Mouse (Mus musculus): Measurements from ENCODE around the gene Camkv. TPM values are rescaled to one million over a fixed set of nuclear protein-coding genes. Genes with fewer than 3 reads are reported as not detected.

Gene Camkv
- polyA plus RNA-seq, 1 experiment from 2014 or later, result 2.6 TPM

DNA sequence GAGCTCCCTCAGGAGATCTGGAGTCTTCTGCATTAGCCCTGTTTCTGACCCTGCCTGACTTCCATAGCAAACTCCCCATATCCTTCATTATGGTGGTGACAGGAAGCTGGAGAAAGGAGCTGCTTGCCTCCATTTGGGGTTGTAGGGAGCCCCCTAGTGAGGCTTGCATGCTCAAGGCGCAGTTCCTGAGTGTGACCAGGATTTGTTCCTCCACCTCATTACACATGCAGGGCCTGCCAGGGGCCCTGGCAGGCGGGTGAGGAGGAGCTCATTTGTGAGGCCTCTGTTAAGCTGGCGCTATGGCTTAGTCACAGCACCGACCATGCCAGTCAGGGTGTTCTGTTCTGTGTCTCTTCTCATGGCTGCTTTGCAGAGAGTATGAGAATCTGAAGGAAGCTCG lies 26.4 kb downstream of the Camkv start:
- ATAC-seq (ENCODE audit: low read depth), result 0 out of 2 replicates have a peak, but pooled peaks have one; percentile 27
- no peaks in the 10 kb centered on the region for H3K27me3 ChIP-seq (replicated peaks; ENCODE audit: control insufficient read depth, insufficient read depth, low read length)
- H3K36me3 ChIP-seq (ENCODE audit: control insufficient read depth, insufficient read depth, low read length), result peaks cover 40% of the 10 kb centered on the region
- peak; percentile 67 for DNase-seq (ENCODE audit: low spot score)
- H3K9me3 ChIP-seq (ENCODE audit: control insufficient read depth, low read length), result no peaks in the 10 kb centered on the region
- H3K9ac ChIP-seq (ENCODE audit: low read depth, low read length), result no peak overlapping the region
- no peaks in the 10 kb centered on the region for H3K4me1 ChIP-seq (ENCODE audit: control insufficient read depth, insufficient read depth, low read length)
- no peak overlapping the region for H3K27ac ChIP-seq (replicated peaks; ENCODE audit: low read depth, low read length)
- WGBS, result 60% methylated on average over 5 of the region's 5 CpGs
- H3K4me3 ChIP-seq (ENCODE audit: low read depth, low read length), result no peak overlapping the region
- no peak overlapping the region for H3K4me2 ChIP-seq (ENCODE audit: low read depth, low read length)

DNA sequence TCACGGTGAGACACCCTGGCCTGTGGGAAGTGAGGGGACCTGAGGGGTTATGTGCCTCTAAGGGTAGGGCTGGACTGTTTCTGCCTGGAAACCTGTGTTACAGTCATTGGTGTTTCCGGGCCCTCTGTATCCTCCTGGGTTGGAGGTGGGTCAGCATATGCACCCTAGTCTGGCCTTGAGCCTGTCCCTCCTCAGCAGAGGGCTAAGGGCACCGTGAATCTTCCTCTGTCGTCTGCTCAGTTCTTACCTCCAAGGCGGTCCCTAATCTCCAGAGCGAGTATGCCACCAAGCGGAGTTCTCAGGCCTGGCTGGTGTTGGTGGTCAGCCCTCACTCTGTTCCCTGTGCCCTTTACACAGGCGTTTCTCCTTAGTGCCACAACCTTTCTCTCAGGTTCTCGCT lies 27.4 kb downstream of the Camkv start:
- DNase-seq (ENCODE audit: low spot score) (no peak), ATAC-seq (ENCODE audit: low read depth) (no peak)
- no peak overlapping the region for H3K4me3 ChIP-seq (ENCODE audit: low read depth, low read length)
- H3K27me3 ChIP-seq (replicated peaks; ENCODE audit: control insufficient read depth, insufficient read depth, low read length), result no peaks in the 10 kb centered on the region
- 95% methylated on average over 9 of the region's 9 CpGs for WGBS
- no peaks in the 10 kb centered on the region for H3K9me3 ChIP-seq (ENCODE audit: control insufficient read depth, low read length)
- no peaks in the 10 kb centered on the region for H3K4me1 ChIP-seq (ENCODE audit: control insufficient read depth, insufficient read depth, low read length)
- peaks cover 29% of the 10 kb centered on the region for H3K36me3 ChIP-seq (ENCODE audit: control insufficient read depth, insufficient read depth, low read length)
- no peak overlapping the region for H3K4me2 ChIP-seq (ENCODE audit: low read depth, low read length)
- no peak overlapping the region for H3K27ac ChIP-seq (replicated peaks; ENCODE audit: low read depth, low read length)
- H3K9ac ChIP-seq (ENCODE audit: low read depth, low read length), result no peak overlapping the region

DNA sequence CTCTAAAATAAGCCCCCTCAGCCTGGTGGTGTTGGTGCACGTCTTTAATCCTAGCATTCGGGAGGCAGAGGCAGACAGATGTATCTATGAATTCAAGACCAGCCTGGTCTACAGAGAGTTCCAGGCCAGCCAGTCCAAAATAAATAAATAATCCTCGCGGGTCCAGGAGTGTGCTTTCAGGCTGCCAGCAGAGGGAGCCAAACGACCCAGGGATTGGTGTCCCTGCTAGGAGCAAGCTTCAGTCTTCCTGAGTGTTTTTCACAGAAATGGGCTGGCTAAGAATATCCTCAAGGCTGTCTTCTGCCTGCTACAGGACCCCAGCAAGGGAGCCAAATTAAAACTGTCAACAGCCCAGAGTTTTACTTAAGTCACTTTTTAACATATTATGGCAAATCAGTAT lies 28.2 kb downstream of the Camkv start:
- Histone ChIP-seq H3K36me3 (ENCODE audit: control insufficient read depth, insufficient read depth, low read length) (peaks cover 25% of the 10 kb centered on the region), H3K9ac (ENCODE audit: low read depth, low read length) (no peak overlapping the region), H3K4me3 (ENCODE audit: low read depth, low read length) (no peak overlapping the region), H3K4me1 (ENCODE audit: control insufficient read depth, insufficient read depth, low read length) (no peaks in the 10 kb centered on the region), H3K27me3 (replicated peaks; ENCODE audit: control insufficient read depth, insufficient read depth, low read length) (no peaks in the 10 kb centered on the region), H3K9me3 (ENCODE audit: control insufficient read depth, low read length) (no peaks in the 10 kb centered on the region), H3K27ac (replicated peaks; ENCODE audit: low read depth, low read length) (no peak overlapping the region), H3K4me2 (ENCODE audit: low read depth, low read length) (no peak overlapping the region)
- ATAC-seq (ENCODE audit: low read depth) (peak; percentile 83), DNase-seq (ENCODE audit: low spot score) (peak; percentile 92)
- 10% methylated on average over 5 of the region's 5 CpGs for WGBS

DNA sequence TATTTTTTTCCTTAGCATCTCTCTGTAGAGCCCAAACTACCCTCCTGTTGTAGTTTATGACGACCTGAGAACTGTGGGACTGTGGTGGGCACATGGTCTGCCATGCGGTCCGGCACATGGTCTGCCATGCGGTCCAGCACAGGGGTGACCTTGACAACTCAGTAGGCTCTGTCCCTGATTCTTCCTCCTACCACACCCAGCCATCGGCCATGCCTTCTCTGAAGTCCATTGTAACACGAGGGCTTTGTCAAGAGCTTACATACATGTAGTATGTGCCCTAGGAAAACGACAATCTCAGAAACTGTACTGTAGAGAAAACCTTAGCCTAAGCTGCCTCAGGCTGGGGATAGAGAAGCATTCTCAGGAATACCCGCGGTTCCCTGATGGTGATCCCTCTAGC lies 29.2 kb downstream of the Camkv start:
- Histone ChIP-seq H3K36me3 (ENCODE audit: control insufficient read depth, insufficient read depth, low read length) (peaks cover 27% of the 10 kb centered on the region), H3K9me3 (ENCODE audit: control insufficient read depth, low read length) (no peaks in the 10 kb centered on the region), H3K4me1 (ENCODE audit: control insufficient read depth, insufficient read depth, low read length) (no peaks in the 10 kb centered on the region), H3K9ac (ENCODE audit: low read depth, low read length) (no peak overlapping the region), H3K4me3 (ENCODE audit: low read depth, low read length) (no peak overlapping the region), H3K4me2 (ENCODE audit: low read depth, low read length) (no peak overlapping the region), H3K27ac (replicated peaks; ENCODE audit: low read depth, low read length) (no peak overlapping the region), H3K27me3 (replicated peaks; ENCODE audit: control insufficient read depth, insufficient read depth, low read length) (no peaks in the 10 kb centered on the region)
- WGBS, result 92% methylated on average over 9 of the region's 9 CpGs
- no peak for ATAC-seq (ENCODE audit: low read depth)
- no peak for DNase-seq (ENCODE audit: low spot score)

DNA sequence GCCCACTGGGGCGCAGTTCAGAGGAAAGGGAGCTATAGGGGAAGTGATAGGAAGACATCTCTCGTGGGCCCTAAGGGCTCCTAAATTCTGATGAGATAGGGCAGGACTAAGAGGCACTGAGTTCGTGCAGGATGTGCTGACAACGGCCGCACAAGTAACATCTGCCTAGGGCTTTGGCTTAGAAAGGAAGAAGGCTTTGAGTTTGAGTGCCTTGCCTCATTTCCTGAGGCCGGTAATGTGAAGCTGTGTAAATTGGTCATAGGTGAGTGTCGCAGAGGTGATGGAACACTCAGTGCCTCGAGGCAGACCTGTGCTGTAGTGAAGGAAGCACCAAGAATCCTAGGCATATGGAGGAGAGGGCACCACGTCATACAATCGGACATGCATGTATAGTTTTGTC lies 31.2 kb downstream of the Camkv start:
- no peak for ATAC-seq (ENCODE audit: low read depth)
- no peak for DNase-seq (ENCODE audit: low spot score)
- no peak overlapping the region for H3K9ac ChIP-seq (ENCODE audit: low read depth, low read length)
- peaks cover 42% of the 10 kb centered on the region for H3K36me3 ChIP-seq (ENCODE audit: control insufficient read depth, insufficient read depth, low read length)
- WGBS, result 87% methylated on average over 10 of the region's 10 CpGs
- H3K4me3 ChIP-seq (ENCODE audit: low read depth, low read length), result no peak overlapping the region
- H3K4me2 ChIP-seq (ENCODE audit: low read depth, low read length), result no peak overlapping the region
- H3K4me1 ChIP-seq (ENCODE audit: control insufficient read depth, insufficient read depth, low read length), result no peaks in the 10 kb centered on the region
- H3K27me3 ChIP-seq (replicated peaks; ENCODE audit: control insufficient read depth, insufficient read depth, low read length), result no peaks in the 10 kb centered on the region
- no peak overlapping the region for H3K27ac ChIP-seq (replicated peaks; ENCODE audit: low read depth, low read length)
- no peaks in the 10 kb centered on the region for H3K9me3 ChIP-seq (ENCODE audit: control insufficient read depth, low read length)

DNA sequence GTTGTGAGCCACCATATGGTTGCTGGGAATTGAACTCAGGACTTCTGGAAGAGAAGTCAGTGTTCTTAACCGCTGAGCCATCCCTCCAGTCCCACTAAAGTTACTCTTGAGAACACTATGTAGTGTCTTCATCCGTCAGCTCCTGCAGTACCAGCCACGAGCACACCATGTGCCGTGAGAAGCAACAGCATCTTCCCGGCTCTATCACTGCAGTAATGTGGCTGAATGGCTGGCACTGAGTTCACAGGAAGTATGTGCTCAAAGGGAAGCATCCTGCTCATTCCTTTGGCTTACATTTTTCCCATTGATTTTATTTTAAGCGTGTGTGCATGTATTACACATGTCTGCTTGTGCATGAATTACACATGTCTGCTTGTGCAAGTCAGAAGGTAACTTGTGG lies 32.0 kb downstream of the Camkv start:
- DNase-seq (ENCODE audit: low spot score) (no peak), ATAC-seq (ENCODE audit: low read depth) (no peak)
- Histone ChIP-seq H3K4me3 (ENCODE audit: low read depth, low read length) (no peak overlapping the region), H3K9ac (ENCODE audit: low read depth, low read length) (no peak overlapping the region), H3K27ac (replicated peaks; ENCODE audit: low read depth, low read length) (no peak overlapping the region), H3K27me3 (replicated peaks; ENCODE audit: control insufficient read depth, insufficient read depth, low read length) (no peaks in the 10 kb centered on the region), H3K4me1 (ENCODE audit: control insufficient read depth, insufficient read depth, low read length) (no peaks in the 10 kb centered on the region), H3K9me3 (ENCODE audit: control insufficient read depth, low read length) (no peaks in the 10 kb centered on the region), H3K36me3 (ENCODE audit: control insufficient read depth, insufficient read depth, low read length) (peaks cover 40% of the 10 kb centered on the region), H3K4me2 (ENCODE audit: low read depth, low read length) (no peak overlapping the region)
- 79% methylated on average over 6 of the region's 6 CpGs for WGBS

DNA sequence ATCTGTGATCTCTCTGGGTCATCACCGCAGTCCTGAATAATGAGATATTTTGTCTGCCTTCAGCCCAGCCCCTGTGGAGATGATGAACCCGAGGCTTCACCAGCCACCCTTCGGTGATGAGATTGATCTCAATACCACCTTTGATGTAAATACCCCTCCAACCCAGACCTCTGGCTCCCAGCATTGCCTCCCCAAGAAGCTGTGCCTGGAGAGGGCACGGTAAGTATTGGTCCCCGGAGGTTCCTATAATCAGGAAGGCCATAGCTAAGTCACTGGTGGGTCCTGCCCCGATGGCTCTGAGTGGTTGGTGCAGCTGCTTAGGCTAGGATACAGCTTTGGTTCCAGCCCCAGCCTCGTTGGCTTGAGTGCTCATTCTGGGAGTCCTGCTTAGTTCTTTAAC lies 33.1 kb downstream of the Camkv start:
- no peak overlapping the region for H3K9ac ChIP-seq (ENCODE audit: low read depth, low read length)
- H3K27ac ChIP-seq (replicated peaks; ENCODE audit: low read depth, low read length), result no peak overlapping the region
- H3K27me3 ChIP-seq (replicated peaks; ENCODE audit: control insufficient read depth, insufficient read depth, low read length), result no peaks in the 10 kb centered on the region
- H3K4me3 ChIP-seq (ENCODE audit: low read depth, low read length), result no peak overlapping the region
- no peak overlapping the region for H3K4me2 ChIP-seq (ENCODE audit: low read depth, low read length)
- no peak for ATAC-seq (ENCODE audit: low read depth)
- WGBS, result 92% methylated on average over 7 of the region's 7 CpGs
- no peaks in the 10 kb centered on the region for H3K9me3 ChIP-seq (ENCODE audit: control insufficient read depth, low read length)
- no peak for DNase-seq (ENCODE audit: low spot score)
- peaks cover 38% of the 10 kb centered on the region for H3K36me3 ChIP-seq (ENCODE audit: control insufficient read depth, insufficient read depth, low read length)
- no peaks in the 10 kb centered on the region for H3K4me1 ChIP-seq (ENCODE audit: control insufficient read depth, insufficient read depth, low read length)

DNA sequence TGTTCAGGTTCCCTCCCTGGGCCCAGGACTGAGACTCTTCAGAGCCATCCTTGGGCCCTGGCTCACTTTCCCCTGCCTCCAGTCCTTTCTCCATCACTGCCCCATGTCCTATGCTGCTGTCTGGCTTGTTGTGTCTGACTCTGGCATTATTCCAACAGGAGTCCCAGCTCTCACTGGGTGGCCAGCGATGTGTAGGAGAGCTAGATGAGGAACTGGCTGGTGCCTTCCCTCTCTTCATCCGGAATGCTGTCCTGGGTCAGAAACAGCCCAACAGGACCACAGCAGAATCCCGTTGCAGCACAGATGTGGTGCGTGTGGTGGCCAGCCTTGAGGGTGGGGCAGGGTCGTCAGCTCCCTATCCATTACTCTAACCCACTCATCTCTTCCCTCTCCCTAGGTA lies 34.8 kb downstream of the Camkv start:
- no peaks in the 10 kb centered on the region for H3K9me3 ChIP-seq (ENCODE audit: control insufficient read depth, low read length)
- DNase-seq (ENCODE audit: low spot score) (no peak), ATAC-seq (ENCODE audit: low read depth) (no peak)
- H3K27ac ChIP-seq (replicated peaks; ENCODE audit: low read depth, low read length), result no peak overlapping the region
- H3K4me1 ChIP-seq (ENCODE audit: control insufficient read depth, insufficient read depth, low read length), result 0 out of 2 replicates have a peak, but pooled peaks cover 2% of the 10 kb centered on the region
- H3K4me2 ChIP-seq (ENCODE audit: low read depth, low read length), result no peak overlapping the region
- 91% methylated on average over 5 of the region's 5 CpGs for WGBS
- H3K36me3 ChIP-seq (ENCODE audit: control insufficient read depth, insufficient read depth, low read length), result peaks cover 32% of the 10 kb centered on the region
- H3K4me3 ChIP-seq (ENCODE audit: low read depth, low read length), result no peak overlapping the region
- no peak overlapping the region for H3K9ac ChIP-seq (ENCODE audit: low read depth, low read length)
- H3K27me3 ChIP-seq (replicated peaks; ENCODE audit: control insufficient read depth, insufficient read depth, low read length), result no peaks in the 10 kb centered on the region

DNA sequence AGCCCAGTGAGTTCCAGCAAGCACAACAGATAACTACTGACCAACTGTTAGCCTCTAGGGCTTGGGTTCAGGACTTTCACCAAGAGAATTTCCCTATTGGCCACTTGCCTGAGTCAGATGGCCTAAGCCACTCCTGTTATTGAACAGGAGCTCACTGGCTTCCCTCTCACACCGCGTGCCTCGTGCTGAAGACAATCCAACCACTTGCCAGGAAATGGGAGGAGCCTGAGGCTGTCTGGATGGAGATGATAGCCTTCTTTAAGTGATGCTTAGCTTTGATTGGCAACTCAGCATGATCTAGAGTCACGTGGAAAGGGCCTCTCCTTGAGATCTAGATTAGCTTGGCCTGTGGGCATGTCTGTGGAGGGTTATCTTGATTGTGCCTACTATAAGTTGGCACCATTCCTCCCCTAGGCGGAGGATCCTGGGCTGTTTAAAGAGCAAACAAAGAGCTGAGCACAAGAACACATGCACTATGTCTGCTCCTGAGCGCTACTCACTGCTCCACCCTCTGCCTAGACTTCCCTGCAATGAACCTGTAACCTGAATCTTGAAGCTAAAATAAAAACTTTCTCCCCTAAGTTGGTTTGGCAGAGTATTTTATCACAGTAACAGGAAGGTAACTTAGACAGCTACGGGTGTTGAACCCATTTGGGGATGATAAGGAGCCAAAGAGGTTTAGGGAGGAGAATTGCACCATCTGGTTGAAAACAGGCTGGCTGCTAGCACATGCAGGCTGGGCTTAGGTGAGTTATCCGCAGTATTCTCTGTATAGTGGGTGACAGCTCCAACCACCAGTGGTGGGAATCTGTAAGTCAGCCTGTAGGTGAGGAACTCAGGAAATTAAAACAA lies 36.4 kb downstream of the Camkv start:
- Histone ChIP-seq H3K4me3 (ENCODE audit: low read depth, low read length) (no peak overlapping the region), H3K4me1 (ENCODE audit: control insufficient read depth, insufficient read depth, low read length) (0 out of 2 replicates have a peak, but pooled peaks cover 5% of the 10 kb centered on the region), H3K9ac (ENCODE audit: low read depth, low read length) (no peak overlapping the region), H3K4me2 (ENCODE audit: low read depth, low read length) (no peak overlapping the region), H3K36me3 (ENCODE audit: control insufficient read depth, insufficient read depth, low read length) (peaks cover 32% of the 10 kb centered on the region), H3K27me3 (replicated peaks; ENCODE audit: control insufficient read depth, insufficient read depth, low read length) (no peaks in the 10 kb centered on the region), H3K27ac (replicated peaks; ENCODE audit: low read depth, low read length) (no peak overlapping the region), H3K9me3 (ENCODE audit: control insufficient read depth, low read length) (no peaks in the 10 kb centered on the region)
- DNase-seq (ENCODE audit: low spot score) (no peak), ATAC-seq (ENCODE audit: low read depth) (no peak)
- 75% methylated on average over 8 of the region's 8 CpGs for WGBS

All from embryonic facial prominence, embryonic 14.5 days (tissue).